Mouse (Mus musculus) stomach, postnatal 0 days (tissue): ENCODE results near the gene Acot4. TPM values are rescaled to one million over a fixed set of nuclear protein-coding genes. Genes with fewer than 3 reads are reported as not detected.
A peak's percentile ranks its signal among the peaks of the same experiment; 100 is the strongest.
"Not testable (repeated sequence)": the region's sequence is repeated elsewhere in the genome, so short reads cannot be mapped to it uniquely, and the experiment has no call there.

Experiments used
- ATAC-seq: fragments of 200-750 bp; cut with Nextera tagmentation; 2 replicates; pipeline ENCODE4 v1.8.0; 2017; ENCODE audit not compliant: low FRiP score, low TSS enrichment
- DNase-seq: peaks from one replicate; pipeline ENCODE4 v3.0.0-alpha.2; 2016; ENCODE audit warnings: low spot score
- H3K27ac ChIP-seq: fragments of 300-500 bp; sonication (generic); replicated peaks from 2 replicates; pipeline ENCODE4 v1.5.1; 2014; ENCODE audit warnings: mild to moderate bottlenecking, control low read depth
- H3K27me3 ChIP-seq: fragments of 300-500 bp; sonication (generic); 2 replicates; pipeline ENCODE4 v1.6.1; 2014; ENCODE audit warnings: low read length; ENCODE audit not compliant: control insufficient read depth, insufficient read depth
- H3K36me3 ChIP-seq: fragments of 300-500 bp; sonication (generic); 2 replicates; pipeline ENCODE4 v1.6.1; 2014; ENCODE audit warnings: low read length, mixed read lengths; ENCODE audit not compliant: control insufficient read depth, insufficient read depth
- H3K4me1 ChIP-seq: fragments of 300-500 bp; sonication (generic); replicated peaks from 2 replicates; pipeline ENCODE4 v1.6.1; 2014; ENCODE audit warnings: antibody characterized with exemption; ENCODE audit not compliant: control insufficient read depth, insufficient read depth
- H3K4me2 ChIP-seq: fragments of 300-500 bp; sonication (generic); replicated peaks from 2 replicates; pipeline ENCODE4 v1.6.1; 2014; ENCODE audit warnings: low read depth, mild to moderate bottlenecking, control low read depth, moderate library complexity
- H3K4me3 ChIP-seq: fragments of 300-500 bp; sonication (generic); 2 replicates; pipeline ENCODE4 v1.5.1; 2014; ENCODE audit warnings: low read depth, low read length, control low read depth
- H3K9ac ChIP-seq: fragments of 300-500 bp; sonication (generic); 2 replicates; pipeline ENCODE4 v1.6.1; 2014; ENCODE audit warnings: mild to moderate bottlenecking, low read length, control low read depth, mixed read lengths
- H3K9me3 ChIP-seq: fragments of 300-500 bp; sonication (generic); 2 replicates; pipeline ENCODE4 v1.6.1; 2016; ENCODE audit warnings: low read length; ENCODE audit not compliant: control insufficient read depth
- CTCF ChIP-seq: IDR thresholded peaks from 2 replicates; pipeline ENCODE4 v1.5.1; 2016; ENCODE audit warnings: antibody characterized with exemption, low read depth, mild to moderate bottlenecking, moderate library complexity
- EP300 ChIP-seq: optimal IDR thresholded peaks from 2 replicates; pipeline ENCODE3; 2016; ENCODE audit warnings: antibody characterized with exemption
- WGBS: fragments of 180-500 bp; shearing (Covaris S2); extraction: QIAGEN DNeasy Blood & Tissue Kit; methylation state at CpG from one replicate; pipeline ENCODE4 v1.1.7; 2014; 5-methylcytosine and 5-hydroxymethylcytosine counted together
- polyA plus RNA-seq: library from polyadenylated mRNA; unstranded; fragments of >200 nt; fragmentation: Nextera tagmentation; extraction: Ambion mirVana; gene quantifications from 2 replicates; pipeline ENCODE4 v1.2.1, GENCODE M21; 2015

Acot4 gene
- polyA plus RNA-seq, 1 experiment from 2014 or later: 1.2 TPM

- TF ChIP-seq EP300 (no peak), CTCF (no peak)
- 83% methylated on average over 7 of the region's 7 CpGs for WGBS
- H3K9me3 ChIP-seq: no peaks in the 10 kb centered on the region
- no peak for DNase-seq
- no peaks in the 10 kb centered on the region for H3K27me3 ChIP-seq
- H3K9ac ChIP-seq: no peak overlapping the region
- H3K4me2 ChIP-seq: no peak overlapping the region
- ATAC-seq: no peak
- H3K27ac ChIP-seq: no peak overlapping the region
- no peaks in the 10 kb centered on the region for H3K4me1 ChIP-seq
- H3K4me3 ChIP-seq: no peak overlapping the region
- H3K36me3 ChIP-seq: no peaks in the 10 kb centered on the region
These were observed 12.3 kb upstream of the Acot4 start for GRCm38 (mm10) chr12:84025888-84026287.

GRCm38 (mm10) chr12:84028328-84028727, 9.9 kb upstream of the Acot4 start:
- not testable (repeated sequence) for H3K4me1 ChIP-seq, DNase-seq, H3K9ac ChIP-seq, H3K4me2 ChIP-seq, H3K9me3 ChIP-seq, H3K27ac ChIP-seq, H3K36me3 ChIP-seq, H3K4me3 ChIP-seq, H3K27me3 ChIP-seq, ATAC-seq
- 62% methylated on average over 3 of the region's 3 CpGs for WGBS

GRCm38 (mm10) chr12:84029043-84029442, 9.1 kb upstream of the Acot4 start:
- H3K4me2 ChIP-seq, H3K9me3 ChIP-seq, H3K27me3 ChIP-seq, H3K9ac ChIP-seq, ATAC-seq, H3K4me1 ChIP-seq, DNase-seq, H3K27ac ChIP-seq, H3K4me3 ChIP-seq, H3K36me3 ChIP-seq: not testable (repeated sequence)
- 93% methylated on average over 1 of the region's 1 CpGs for WGBS

- peak; percentile 90 for ATAC-seq
- H3K9ac ChIP-seq: no peak overlapping the region
- no peak overlapping the region for H3K4me3 ChIP-seq
- no peaks in the 10 kb centered on the region for H3K9me3 ChIP-seq
- DNase-seq: peak; percentile 80
- no peak overlapping the region for H3K27ac ChIP-seq
- no peaks in the 10 kb centered on the region for H3K36me3 ChIP-seq
- H3K4me1 ChIP-seq: no peaks in the 10 kb centered on the region
- WGBS: 51% methylated on average over 4 of the region's 4 CpGs
- H3K4me2 ChIP-seq: no peak overlapping the region
- TF ChIP-seq EP300 (no peak), CTCF (peak; percentile 91)
- no peaks in the 10 kb centered on the region for H3K27me3 ChIP-seq
These were observed 7.4 kb upstream of the Acot4 start for GRCm38 (mm10) chr12:84030659-84031332.

GRCm38 (mm10) chr12:84032854-84033253, 5.3 kb upstream of the Acot4 start:
- 77% methylated on average over 4 of the region's 4 CpGs for WGBS
- Histone ChIP-seq H3K9ac (no peak overlapping the region), H3K36me3 (no peaks in the 10 kb centered on the region), H3K4me2 (no peak overlapping the region), H3K4me3 (no peak overlapping the region), H3K9me3 (no peaks in the 10 kb centered on the region), H3K27ac (no peak overlapping the region), H3K27me3 (no peaks in the 10 kb centered on the region), H3K4me1 (no peaks in the 10 kb centered on the region)
- TF ChIP-seq CTCF (no peak), EP300 (no peak)
- DNase-seq (no peak), ATAC-seq (no peak)

- WGBS: 79% methylated on average over 2 of the region's 2 CpGs
- H3K27me3 ChIP-seq, H3K4me3 ChIP-seq, H3K36me3 ChIP-seq, ATAC-seq, H3K9ac ChIP-seq, DNase-seq, H3K4me1 ChIP-seq, H3K4me2 ChIP-seq, H3K27ac ChIP-seq, H3K9me3 ChIP-seq: not testable (repeated sequence)
These were observed 4.9 kb upstream of the Acot4 start for GRCm38 (mm10) chr12:84033302-84033701.
